Mouse (Mus musculus): ENCODE data around the gene Ptpn14. TPM values are rescaled to one million over a fixed set of nuclear protein-coding genes. Genes with fewer than 3 reads are reported as not detected.

The Ptpn14 gene
- polyA plus RNA-seq, 1 experiment from 2014 or later = 8.6 TPM

DNA sequence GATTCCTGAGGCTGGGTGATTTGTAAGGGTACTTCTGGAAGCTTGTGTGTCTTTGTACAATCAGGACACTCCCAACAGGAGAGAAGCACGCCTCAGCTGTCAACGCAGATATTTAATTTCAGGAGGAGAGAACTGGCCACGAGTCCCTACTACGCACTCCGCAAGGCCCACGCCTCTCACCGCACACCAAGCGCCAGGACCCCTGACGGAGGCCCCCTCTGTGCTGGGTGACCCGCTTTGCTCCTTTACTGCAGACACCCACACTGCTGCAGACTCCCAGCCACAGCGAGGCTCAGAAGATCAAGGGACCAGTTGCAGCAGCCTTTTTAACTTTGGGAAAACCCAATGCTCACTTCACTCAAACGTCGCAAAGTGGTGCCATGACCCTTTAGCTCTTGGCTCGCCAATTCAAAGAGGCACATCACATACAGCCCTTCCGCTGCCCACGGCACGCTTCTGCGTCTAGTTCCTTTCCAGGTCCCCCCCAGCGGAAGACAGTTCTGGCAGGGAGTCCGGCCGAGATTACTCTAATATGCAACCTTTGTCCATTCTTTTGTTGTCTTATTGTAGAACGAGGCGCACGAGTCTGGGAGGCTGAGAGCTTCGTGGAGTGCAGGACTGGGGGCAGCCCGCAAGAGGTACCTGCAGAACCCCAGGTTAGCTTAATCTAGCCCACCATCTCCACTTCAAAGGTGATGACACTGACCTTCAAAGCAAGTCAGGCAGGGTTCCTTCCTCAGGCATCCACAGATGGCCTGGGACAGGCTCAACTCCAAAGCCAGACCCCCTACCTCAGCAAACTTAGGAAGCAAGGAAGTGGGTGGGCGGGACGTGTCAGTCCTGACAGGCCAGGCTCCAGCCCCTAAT, 192.9 kb downstream of the Ptpn14 start:
- Histone ChIP-seq H3K4me3 (peak overlapping the region; percentile 86), H3K4me1 (peaks cover 27% of the 10 kb centered on the region), H3K9ac (peak overlapping the region; percentile 79), H3K27me3 (no peaks in the 10 kb centered on the region), H3K9me3 (no peaks in the 10 kb centered on the region), H3K27ac (peak overlapping the region; percentile 71; the same call in 1 of the 2 replicates), H3K4me2 (peak overlapping the region; percentile 94), H3K36me3 (no peaks in the 10 kb centered on the region)
- 25% methylated on average over 28 of the region's 28 CpGs for WGBS
- peak; percentile 0; the same call in 1 of the 2 replicates for ATAC-seq (ENCODE audit: borderline replicate concordance, extremely low read depth, low FRiP score, low TSS enrichment)

DNA sequence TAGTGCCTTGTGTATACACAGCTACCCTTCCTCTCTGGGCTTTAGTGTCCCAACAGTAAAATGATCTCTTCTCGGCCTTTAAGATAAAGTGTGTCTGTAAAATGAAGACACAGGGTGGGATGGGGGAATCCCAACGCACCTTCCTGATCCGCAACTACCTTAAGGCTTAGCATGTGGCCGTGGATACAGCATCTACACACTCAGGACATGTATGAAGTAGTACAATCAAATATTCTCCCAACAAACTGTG, 193.4 kb downstream of the Ptpn14 start:
- H3K4me1 ChIP-seq = peaks cover 27% of the 10 kb centered on the region
- H3K9ac ChIP-seq = peak overlapping the region; percentile 79
- H3K9me3 ChIP-seq = no peaks in the 10 kb centered on the region
- H3K27me3 ChIP-seq = no peaks in the 10 kb centered on the region
- peak overlapping the region; percentile 71; the same call in 1 of the 2 replicates for H3K27ac ChIP-seq
- ATAC-seq (ENCODE audit: borderline replicate concordance, extremely low read depth, low FRiP score, low TSS enrichment) = 0 out of 2 replicates have a peak, but pooled peaks have one; percentile 9
- no peaks in the 10 kb centered on the region for H3K36me3 ChIP-seq
- H3K4me2 ChIP-seq = peak overlapping the region; percentile 94
- WGBS = 4% methylated on average over 4 of the region's 4 CpGs
- peak overlapping the region; percentile 86 for H3K4me3 ChIP-seq

DNA sequence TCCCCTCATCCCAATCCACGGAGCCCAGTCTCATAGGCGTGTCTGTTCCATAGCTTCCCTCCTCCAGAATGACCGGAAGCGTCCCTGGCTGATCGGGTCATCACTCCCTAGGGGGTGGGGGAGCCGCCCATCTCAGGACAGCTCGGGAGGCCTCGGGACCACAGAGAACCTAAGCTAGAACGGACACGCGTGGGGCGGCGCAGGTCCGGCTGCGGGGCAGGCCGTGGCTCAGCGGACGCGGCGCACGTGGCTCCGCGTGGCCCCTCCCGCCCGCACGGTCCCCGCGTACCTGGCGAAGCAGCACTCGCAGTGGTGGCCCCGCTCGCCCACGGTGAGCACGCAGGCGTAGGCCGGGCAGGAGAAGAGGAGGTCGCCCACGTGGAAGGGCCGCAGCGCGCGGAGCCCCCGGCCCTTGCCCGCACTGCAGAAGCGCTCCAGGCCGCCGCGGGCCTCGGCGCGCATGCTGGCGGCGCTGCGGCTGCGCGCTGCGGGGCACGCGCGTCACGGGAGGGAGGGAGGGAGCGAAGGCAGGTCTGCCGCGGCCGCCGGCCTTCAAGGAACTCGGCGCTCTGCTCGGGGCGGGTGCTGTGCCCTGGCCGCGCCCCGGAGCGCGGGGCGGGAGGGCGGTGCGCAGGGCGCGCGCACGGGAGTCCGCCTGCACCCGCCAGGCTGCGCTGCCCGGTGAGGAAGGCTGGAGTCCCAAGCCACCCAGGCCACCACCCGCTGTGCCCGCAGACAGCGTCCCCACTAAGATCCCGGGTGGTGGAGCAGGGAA, 193.9 kb downstream of the Ptpn14 start, which contains the start of gene Smyd2:
Smyd2 (minus strand) TSS at position 546 of the 775 bp plus-strand sequence.
- under 1% methylated on average over 70 of the region's 90 CpGs for WGBS
- Histone ChIP-seq H3K4me1 (peaks cover 23% of the 10 kb centered on the region), H3K27me3 (no peaks in the 10 kb centered on the region), H3K27ac (peak within 1 kb of the TSS; percentile 71), H3K9ac (peak within 1 kb of the TSS; percentile 79), H3K4me3 (peak within 1 kb of the TSS; percentile 86), H3K4me2 (peak within 1 kb of the TSS; percentile 94), H3K9me3 (no peaks in the 10 kb centered on the region), H3K36me3 (no peaks in the 10 kb centered on the region)
- ATAC-seq (ENCODE audit: borderline replicate concordance, extremely low read depth, low FRiP score, low TSS enrichment) = peak; percentile 92

DNA sequence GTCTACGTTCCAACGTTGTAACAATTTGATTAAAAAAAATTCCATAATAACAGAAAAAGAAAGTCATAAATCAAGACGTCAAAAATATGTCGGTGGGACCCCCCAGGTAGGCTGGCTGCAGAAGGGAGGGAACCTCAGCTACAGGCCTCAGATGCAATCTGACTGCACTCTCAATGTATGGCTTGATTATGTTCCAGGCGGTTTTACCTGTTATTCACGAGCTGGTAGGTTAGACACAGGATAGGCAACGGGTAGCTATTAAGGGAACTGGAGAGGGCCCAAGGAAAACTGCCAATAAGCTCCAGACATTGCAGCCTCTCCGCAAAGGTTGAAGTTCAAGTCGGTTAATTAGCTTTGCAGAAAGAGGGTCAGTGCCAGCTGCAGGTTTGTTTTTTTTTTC, 194.7 kb downstream of the Ptpn14 start:
- 23% methylated on average over 9 of the region's 9 CpGs for WGBS
- H3K9me3 ChIP-seq = no peaks in the 10 kb centered on the region
- H3K36me3 ChIP-seq = no peaks in the 10 kb centered on the region
- H3K9ac ChIP-seq = peak overlapping the region; percentile 79
- ATAC-seq (ENCODE audit: borderline replicate concordance, extremely low read depth, low FRiP score, low TSS enrichment) = no peak
- 0 out of 2 replicates have a peak overlapping the region, but pooled peaks have one; percentile 71 for H3K27ac ChIP-seq
- peaks cover 21% of the 10 kb centered on the region for H3K4me1 ChIP-seq
- H3K4me3 ChIP-seq = peak overlapping the region; percentile 86
- no peaks in the 10 kb centered on the region for H3K27me3 ChIP-seq
- H3K4me2 ChIP-seq = peak overlapping the region; percentile 94

DNA sequence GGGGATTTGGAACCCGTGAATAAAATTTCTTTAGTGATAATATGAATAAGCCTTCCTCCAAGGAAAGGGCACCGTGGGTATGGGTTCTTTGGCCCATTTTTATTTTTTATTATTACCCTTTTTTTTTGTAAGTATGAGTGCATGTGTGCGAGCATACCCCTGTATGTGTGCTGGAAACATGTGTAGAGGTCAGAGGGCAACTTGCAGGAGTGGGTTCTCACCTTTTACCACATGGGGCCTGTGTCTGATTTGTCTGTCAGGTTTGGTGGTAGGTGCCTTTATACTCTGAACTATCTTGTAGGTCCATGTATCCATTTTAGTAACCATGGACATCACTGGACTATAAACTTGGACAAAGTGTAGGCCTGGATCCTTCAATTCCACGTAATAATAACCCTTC, 195.1 kb downstream of the Ptpn14 start:
- Histone ChIP-seq H3K4me3 (no peak overlapping the region), H3K27me3 (no peaks in the 10 kb centered on the region), H3K4me1 (peaks cover 21% of the 10 kb centered on the region), H3K9ac (no peak overlapping the region), H3K27ac (no peak overlapping the region), H3K36me3 (no peaks in the 10 kb centered on the region), H3K4me2 (no peak overlapping the region), H3K9me3 (no peaks in the 10 kb centered on the region)
- no peak for ATAC-seq (ENCODE audit: borderline replicate concordance, extremely low read depth, low FRiP score, low TSS enrichment)
- WGBS = 86% methylated on average over 4 of the region's 4 CpGs

DNA sequence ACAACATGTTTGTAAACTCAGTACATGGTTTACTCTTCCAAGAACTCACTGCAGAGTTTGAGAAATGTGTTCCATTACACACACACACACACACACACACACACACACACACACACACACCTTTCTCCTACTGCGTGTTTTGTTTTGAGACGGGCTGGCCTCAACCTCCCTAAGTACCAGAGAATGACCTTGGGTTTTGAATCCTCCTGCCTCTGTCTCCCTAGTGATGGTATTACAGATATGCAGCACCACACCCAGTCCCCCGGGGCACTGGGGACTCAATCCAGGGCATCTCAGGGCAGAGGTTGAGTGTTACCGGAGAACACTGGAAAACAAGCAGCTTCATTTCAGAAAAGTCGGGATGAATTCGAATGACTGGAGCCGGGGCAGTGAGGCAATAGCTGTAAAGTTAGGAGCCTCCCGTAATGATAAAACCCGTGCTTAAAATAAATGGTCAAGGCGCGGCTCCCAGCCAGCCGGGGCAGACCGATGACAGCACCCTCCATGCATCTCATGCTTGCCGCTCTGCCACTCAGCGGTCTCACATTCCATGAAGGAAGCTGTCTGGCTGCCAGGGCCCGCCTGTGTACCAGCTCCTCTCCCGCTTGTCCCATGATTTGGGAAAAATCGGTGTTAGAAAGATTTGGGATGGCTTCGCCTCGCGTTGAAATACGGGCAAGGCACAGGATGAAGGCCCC, 196.0 kb downstream of the Ptpn14 start:
- Histone ChIP-seq H3K4me1 (peaks cover 21% of the 10 kb centered on the region), H3K4me3 (no peak overlapping the region), H3K4me2 (no peak overlapping the region), H3K9me3 (no peaks in the 10 kb centered on the region), H3K9ac (no peak overlapping the region), H3K27ac (no peak overlapping the region), H3K27me3 (no peaks in the 10 kb centered on the region), H3K36me3 (no peaks in the 10 kb centered on the region)
- WGBS = 76% methylated on average over 22 of the region's 22 CpGs
- no peak for ATAC-seq (ENCODE audit: borderline replicate concordance, extremely low read depth, low FRiP score, low TSS enrichment)

DNA sequence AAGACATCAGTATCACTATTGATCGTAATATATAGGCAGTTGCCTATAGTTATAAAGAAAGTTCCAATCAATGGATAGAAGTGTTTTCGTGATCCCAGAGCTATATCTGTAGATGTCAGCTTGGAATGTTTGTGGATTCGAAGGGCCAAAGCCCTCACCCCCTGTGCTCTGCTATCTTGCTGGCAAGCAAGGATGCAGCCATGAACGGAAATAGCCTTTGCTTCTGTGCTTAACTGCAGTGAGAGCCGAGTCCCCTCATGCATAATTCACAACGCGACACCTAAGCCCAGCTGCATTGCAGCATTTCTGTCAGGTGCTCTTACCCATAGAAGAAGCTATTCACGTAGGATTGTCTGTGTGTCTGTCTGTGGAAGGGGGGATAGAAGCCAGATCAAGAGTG, 198.2 kb downstream of the Ptpn14 start:
- 64% methylated on average over 8 of the region's 8 CpGs for WGBS
- no peaks in the 10 kb centered on the region for H3K27me3 ChIP-seq
- H3K9me3 ChIP-seq = no peaks in the 10 kb centered on the region
- H3K4me3 ChIP-seq = no peak overlapping the region
- H3K9ac ChIP-seq = no peak overlapping the region
- H3K36me3 ChIP-seq = no peaks in the 10 kb centered on the region
- peaks cover 11% of the 10 kb centered on the region for H3K4me1 ChIP-seq
- no peak for ATAC-seq (ENCODE audit: borderline replicate concordance, extremely low read depth, low FRiP score, low TSS enrichment)
- H3K4me2 ChIP-seq = no peak overlapping the region
- H3K27ac ChIP-seq = no peak overlapping the region

Other genes with a start within 250 kb of the Ptpn14 start
- 96.7 and 101 TPM in 2 replicates for gene Cenpf, start 40.2 kb upstream of the Ptpn14 start, polyA plus RNA-seq (2015; fragmentation: Nextera tagmentation; extraction: Ambion mirVana)
- 98.5 and 99.1 TPM in 2 replicates for gene Smyd2, start 194.1 kb downstream of the Ptpn14 start, polyA plus RNA-seq (2015; fragmentation: Nextera tagmentation; extraction: Ambion mirVana)

All from lung, embryonic 15.5 days (tissue).